Mouse (Mus musculus): ENCODE measurements around the gene Ryr1. TPM values are rescaled to one million over a fixed set of nuclear protein-coding genes. Genes with fewer than 3 reads are reported as not detected.

The Ryr1 gene
- polyA plus RNA-seq (2015; fragmentation: Nextera tagmentation; extraction: Ambion mirVana), result 2.3 and 3.3 TPM in 2 replicates

DNA sequence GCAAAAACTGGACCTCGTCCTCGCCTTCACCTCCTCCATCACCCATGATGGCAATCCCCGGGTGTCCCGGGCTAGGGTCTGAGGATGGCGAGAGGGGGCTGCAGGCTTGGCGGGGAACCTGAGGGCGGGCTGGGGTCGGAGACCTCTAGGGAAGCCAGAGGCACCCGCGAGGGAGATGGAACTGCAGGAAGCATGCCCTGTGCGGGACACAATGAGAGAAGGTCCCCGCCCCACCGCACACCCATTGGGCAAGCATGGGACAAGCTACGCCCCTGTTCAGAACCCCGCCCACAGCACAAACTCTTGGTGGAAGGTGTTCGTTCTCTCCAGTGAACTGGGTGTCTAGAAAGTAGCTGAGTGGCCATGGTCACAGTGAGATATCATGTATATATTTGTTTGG is at the start of gene Ryr1:
Gene Ryr1, minus strand, starts transcription at position 210 of the 400 bp plus-strand sequence.
- H3K4me2 ChIP-seq, result peak within 1 kb of the TSS; percentile 87
- H3K27me3 ChIP-seq, result no peaks in the 10 kb centered on the region
- H3K4me3 ChIP-seq, result peak within 1 kb of the TSS; percentile 49
- peak within 1 kb of the TSS; percentile 75 for H3K9ac ChIP-seq
- ATAC-seq (ENCODE audit: insufficient number of reproducible peaks, insufficient read depth, low FRiP score, low TSS enrichment, low read depth), result peak; percentile 77; the same call in 1 of the 2 replicates
- no peak within 1 kb of the TSS for H3K27ac ChIP-seq
- peaks cover 8% of the 10 kb centered on the region; the same call in 1 of the 2 replicates for H3K4me1 ChIP-seq
- no peaks in the 10 kb centered on the region for H3K36me3 ChIP-seq
- H3K9me3 ChIP-seq, result no peaks in the 10 kb centered on the region
- under 1% methylated on average over 16 of the region's 16 CpGs for WGBS

DNA sequence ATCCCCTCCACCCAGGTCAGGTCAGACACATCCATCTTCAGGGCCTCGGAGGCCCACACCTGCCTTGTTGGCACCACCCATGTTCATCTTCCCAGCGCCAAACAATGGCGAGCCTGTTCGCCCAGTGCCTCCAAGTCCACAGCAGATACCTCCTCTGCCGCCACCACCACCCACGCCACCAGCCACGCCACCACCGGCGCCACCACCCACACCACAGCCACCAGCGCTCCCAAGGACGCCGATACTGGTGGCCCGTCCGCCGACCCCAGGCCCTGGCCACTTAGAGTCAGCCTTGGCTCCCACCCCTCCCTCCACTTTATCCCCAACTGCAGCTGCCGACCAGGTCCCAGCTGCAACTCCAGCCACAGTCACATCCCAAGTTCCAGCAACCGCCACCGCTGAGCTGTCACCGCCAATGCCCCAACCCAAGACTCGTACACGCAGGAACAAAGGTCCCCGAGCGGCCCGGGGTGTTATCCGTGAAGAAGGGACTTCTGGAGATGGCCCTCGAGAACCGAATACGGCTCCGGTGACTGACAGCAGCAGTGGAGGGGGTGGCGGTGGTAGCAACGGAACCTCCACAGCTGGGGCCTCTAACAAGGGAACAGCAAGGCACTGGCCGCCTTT is 47.5 kb upstream of the Ryr1 start:
- Histone ChIP-seq H3K4me2 (peak overlapping the region; percentile 88; the same call in 1 of the 2 replicates), H3K9ac (no peak overlapping the region), H3K36me3 (peaks cover 46% of the 10 kb centered on the region), H3K27ac (no peak overlapping the region), H3K9me3 (no peaks in the 10 kb centered on the region), H3K27me3 (peaks cover 53% of the 10 kb centered on the region), H3K4me1 (peaks cover 41% of the 10 kb centered on the region), H3K4me3 (peak overlapping the region; percentile 68; the same call in 1 of the 2 replicates)
- no peak for ATAC-seq (ENCODE audit: insufficient number of reproducible peaks, insufficient read depth, low FRiP score, low TSS enrichment, low read depth)
- 36% methylated on average over 32 of the region's 32 CpGs for WGBS

DNA sequence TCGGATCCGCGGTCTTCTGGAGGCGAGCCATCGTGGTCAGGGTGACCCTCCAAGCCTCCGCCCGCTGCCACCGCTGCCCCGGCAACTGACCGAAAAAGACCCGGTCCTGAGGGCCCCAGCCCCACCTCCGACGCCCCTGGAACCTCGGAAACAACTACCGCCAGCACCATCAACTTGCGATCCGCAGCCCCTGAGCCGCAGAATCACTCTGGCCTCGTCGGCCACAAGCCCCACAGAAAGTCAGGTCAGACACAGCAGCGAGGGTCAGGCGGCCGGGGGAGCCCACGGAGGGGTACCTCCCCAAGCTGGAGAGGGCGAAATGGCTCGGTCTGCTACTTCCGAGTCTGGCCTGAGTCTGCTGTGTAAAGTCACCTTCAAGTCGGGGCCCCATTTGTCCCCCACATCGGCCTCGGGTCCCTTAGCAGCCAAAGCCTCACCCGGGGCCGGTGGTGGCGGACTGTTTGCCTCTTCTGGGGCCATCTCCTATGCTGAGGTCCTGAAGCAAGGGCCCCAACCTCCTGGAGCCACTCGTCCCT is 46.7 kb upstream of the Ryr1 start:
- Histone ChIP-seq H3K4me3 (peak overlapping the region; percentile 68), H3K27ac (no peak overlapping the region), H3K4me1 (peaks cover 41% of the 10 kb centered on the region), H3K4me2 (peak overlapping the region; percentile 88), H3K9me3 (no peaks in the 10 kb centered on the region), H3K36me3 (peaks cover 41% of the 10 kb centered on the region), H3K27me3 (peaks cover 53% of the 10 kb centered on the region), H3K9ac (peak overlapping the region; percentile 76)
- ATAC-seq (ENCODE audit: insufficient number of reproducible peaks, insufficient read depth, low FRiP score, low TSS enrichment, low read depth), result no peak
- WGBS, result 6% methylated on average over 34 of the region's 34 CpGs

DNA sequence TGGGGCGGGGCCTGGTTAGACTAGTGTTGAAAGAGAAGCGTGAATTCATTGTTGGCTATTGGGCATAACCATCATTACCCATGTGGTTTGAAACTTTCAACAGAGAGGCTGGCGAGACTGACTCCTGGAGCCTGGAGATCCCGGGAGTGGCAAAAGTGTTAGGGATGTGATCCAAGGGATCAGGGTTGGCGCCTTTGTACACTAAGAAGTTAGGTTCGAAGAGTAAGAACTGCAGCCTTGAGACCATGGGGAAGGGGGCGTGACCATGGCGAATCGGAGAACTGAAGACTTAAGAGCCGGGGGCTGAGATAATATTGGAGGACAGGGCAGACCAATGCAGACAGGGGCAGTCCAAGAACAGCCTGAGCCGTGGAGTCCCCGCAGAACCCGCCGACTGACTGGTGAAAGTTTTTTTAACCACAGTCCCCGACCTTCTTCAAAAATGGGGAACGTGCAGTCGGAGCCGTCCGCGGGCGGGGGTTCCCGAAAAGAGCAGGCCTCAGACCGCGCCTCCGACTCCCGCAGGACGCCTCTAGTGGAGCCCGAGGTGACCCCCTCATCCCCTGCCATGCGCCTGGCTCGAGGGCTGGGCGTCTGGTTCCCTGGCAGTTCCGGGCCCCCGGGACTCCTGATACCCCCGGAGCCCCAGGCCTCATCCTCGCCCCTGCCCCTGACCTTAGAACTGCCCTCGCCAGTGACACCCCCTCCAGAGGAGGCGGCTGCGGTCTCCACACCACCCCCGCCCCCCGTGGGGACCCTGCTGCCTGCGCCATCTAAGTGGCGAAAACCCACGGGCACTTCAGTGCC is 46.0 kb upstream of the Ryr1 start:
- Histone ChIP-seq H3K27me3 (peaks cover 53% of the 10 kb centered on the region), H3K4me2 (peak overlapping the region; percentile 88), H3K9me3 (no peaks in the 10 kb centered on the region), H3K27ac (0 out of 2 replicates have a peak overlapping the region, but pooled peaks have one; percentile 69), H3K4me1 (peaks cover 41% of the 10 kb centered on the region), H3K9ac (peak overlapping the region; percentile 76), H3K4me3 (peak overlapping the region; percentile 68), H3K36me3 (peaks cover 34% of the 10 kb centered on the region)
- no peak for ATAC-seq (ENCODE audit: insufficient number of reproducible peaks, insufficient read depth, low FRiP score, low TSS enrichment, low read depth)
- WGBS, result 1% methylated on average over 43 of the region's 43 CpGs

DNA sequence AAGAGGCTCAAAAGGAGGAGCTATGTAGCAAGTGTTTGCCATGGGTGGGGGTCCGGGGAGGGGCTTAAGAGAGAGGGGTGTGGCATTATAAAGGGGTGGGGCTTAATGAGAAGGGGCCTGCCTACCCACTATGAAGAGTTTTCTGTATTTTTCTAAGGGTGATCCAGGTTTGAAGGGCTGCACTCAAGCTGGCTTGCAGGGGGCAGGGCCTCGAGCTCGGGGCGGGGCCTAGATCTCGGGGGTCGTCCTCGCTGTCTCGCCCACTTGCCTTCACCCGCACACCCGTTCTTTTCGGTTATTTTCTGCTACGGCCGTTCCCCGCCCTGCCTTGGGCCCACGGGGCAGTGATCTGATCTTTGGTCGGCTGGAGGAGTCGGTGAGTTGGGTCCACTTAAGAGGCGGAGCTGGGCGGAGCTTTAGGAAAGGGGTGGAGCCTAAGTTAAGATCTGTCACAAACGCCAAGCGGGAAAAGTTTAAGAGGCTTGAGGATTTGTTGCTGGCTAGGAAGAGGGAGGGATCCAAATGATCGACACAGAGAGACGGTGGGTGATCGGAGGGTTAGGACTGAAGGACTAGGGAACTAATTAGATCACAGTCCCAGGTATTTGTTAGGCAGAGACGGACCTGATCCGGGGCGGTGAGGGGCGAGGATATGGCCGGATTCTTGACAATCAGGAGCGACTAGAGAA is 45.2 kb upstream of the Ryr1 start, which contains the start of the genes Ggn and Spred3:
Gene Ggn, plus strand, starts transcription at position 145 of the 689 bp plus-strand sequence.
Gene Spred3, minus strand, starts transcription at position 346 of the 689 bp plus-strand sequence.
- peak; percentile 39 for ATAC-seq (ENCODE audit: insufficient number of reproducible peaks, insufficient read depth, low FRiP score, low TSS enrichment, low read depth)
- no peaks in the 10 kb centered on the region for H3K9me3 ChIP-seq
- H3K27me3 ChIP-seq, result peaks cover 53% of the 10 kb centered on the region
- H3K36me3 ChIP-seq, result peaks cover 27% of the 10 kb centered on the region
- peaks cover 41% of the 10 kb centered on the region for H3K4me1 ChIP-seq
- H3K4me2 ChIP-seq, result peak within 1 kb of the TSS; percentile 88
- H3K27ac ChIP-seq, result peak within 1 kb of the TSS; percentile 69
- peak within 1 kb of the TSS; percentile 68 for H3K4me3 ChIP-seq
- under 1% methylated on average over 30 of the region's 30 CpGs for WGBS
- H3K9ac ChIP-seq, result peak within 1 kb of the TSS; percentile 76

DNA sequence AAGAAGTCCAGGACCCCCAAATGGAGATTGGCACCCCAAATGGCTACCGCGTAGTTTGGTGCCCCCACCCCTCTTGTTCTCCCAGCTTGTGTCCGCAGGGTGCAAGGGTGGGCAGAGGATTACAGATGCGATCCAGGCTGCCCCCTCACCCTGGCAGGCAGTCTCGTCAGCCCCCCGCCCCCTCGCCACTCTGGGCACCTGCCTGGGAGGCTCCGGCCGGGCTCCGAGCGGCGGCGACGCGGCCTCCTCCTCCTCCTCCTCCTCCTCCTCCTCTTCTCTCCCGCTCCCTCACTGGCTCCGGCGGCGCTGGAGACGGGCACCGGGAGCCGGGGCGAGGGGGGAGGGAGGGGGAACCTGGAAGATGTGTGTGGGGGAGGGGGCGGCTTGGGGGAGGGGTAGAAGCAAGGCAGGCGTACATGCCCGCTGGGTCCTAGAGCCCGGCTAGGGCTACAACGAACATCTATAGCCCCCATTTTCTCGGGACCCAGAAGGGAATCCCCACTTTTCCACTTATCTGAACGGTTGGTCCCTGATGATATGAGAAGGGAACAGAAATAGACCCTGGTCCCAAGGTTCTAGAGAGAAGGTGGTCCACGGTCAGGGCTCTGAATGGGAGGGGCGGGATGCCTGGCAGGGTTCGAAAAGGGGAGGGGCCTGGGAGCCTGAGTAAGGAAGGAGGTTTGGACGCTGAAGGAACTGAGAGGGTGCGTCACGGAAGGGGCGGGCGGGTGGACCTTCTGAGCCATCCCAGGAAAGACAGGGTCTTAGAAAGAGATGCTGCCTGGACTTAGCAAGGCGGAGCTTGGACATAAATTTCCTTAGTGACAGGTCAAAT is 44.5 kb upstream of the Ryr1 start:
- Histone ChIP-seq H3K27me3 (peaks cover 46% of the 10 kb centered on the region), H3K4me1 (peaks cover 41% of the 10 kb centered on the region), H3K9ac (peak overlapping the region; percentile 76), H3K36me3 (peaks cover 19% of the 10 kb centered on the region), H3K27ac (peak overlapping the region; percentile 69), H3K4me2 (peak overlapping the region; percentile 88), H3K4me3 (peak overlapping the region; percentile 68), H3K9me3 (no peaks in the 10 kb centered on the region)
- WGBS, result under 1% methylated on average over 25 of the region's 39 CpGs
- ATAC-seq (ENCODE audit: insufficient number of reproducible peaks, insufficient read depth, low FRiP score, low TSS enrichment, low read depth), result peak; percentile 70

DNA sequence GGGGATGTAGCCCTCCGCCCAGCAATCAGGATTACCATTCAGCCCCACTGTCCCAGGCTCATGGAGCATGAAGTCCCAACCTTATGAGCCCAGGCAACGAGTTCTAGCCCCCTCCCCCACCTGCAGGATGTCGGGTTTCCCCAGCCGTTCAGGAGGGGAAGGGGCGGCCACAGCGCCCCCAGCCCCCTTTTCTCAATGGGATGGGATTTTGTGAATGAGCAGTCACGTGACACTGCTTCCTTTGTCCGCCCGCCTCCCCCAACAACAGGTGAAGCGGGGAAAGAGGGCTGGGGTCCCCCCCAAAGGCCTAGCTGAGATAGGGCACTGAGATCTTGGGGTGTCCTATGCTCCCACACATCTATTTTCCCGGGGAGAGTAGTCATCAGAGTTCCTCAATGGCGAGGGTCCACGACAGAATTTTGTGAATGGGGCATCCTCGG is 43.8 kb upstream of the Ryr1 start:
- peaks cover 40% of the 10 kb centered on the region for H3K27me3 ChIP-seq

DNA sequence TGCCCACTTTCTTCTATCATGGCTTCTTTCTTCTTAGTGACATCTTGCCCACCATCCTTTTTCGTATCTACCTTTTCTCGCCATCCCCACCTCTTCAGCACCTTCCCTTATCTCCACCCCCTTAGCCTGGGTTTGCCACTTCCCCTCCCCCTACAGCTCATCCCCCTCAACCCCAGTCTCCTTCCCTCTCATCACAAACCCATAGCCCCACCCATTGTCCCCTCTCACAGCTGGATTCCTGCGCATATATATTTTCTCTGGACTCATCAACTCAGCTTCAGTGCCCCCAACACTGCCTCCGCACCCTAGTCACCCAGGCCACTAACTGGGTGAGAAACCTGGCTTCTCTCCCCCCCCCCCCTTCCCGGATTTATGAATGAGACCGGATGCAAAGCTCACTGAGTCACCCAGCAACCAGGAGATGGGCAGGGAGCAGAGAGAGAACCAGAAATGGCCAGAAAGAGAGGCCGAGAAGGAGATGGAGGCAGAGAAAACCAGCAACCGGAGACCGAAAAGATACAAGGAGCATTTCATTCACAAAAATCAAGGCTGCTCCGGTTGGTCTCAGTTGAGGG is 43.2 kb upstream of the Ryr1 start:
- H3K27ac ChIP-seq, result peak overlapping the region; percentile 69; the same call in 1 of the 2 replicates
- no peak for ATAC-seq (ENCODE audit: insufficient number of reproducible peaks, insufficient read depth, low FRiP score, low TSS enrichment, low read depth)

More for the DNA sequence above, 43.8 kb upstream of the Ryr1 start:
- no peaks in the 10 kb centered on the region for H3K9me3 ChIP-seq
- peaks cover 41% of the 10 kb centered on the region for H3K4me1 ChIP-seq
- peak overlapping the region; percentile 69 for H3K27ac ChIP-seq
- no peak for ATAC-seq (ENCODE audit: insufficient number of reproducible peaks, insufficient read depth, low FRiP score, low TSS enrichment, low read depth)
- H3K4me2 ChIP-seq, result peak overlapping the region; percentile 88
- H3K4me3 ChIP-seq, result peak overlapping the region; percentile 68
- WGBS, result 2% methylated on average over 14 of the region's 14 CpGs
- peak overlapping the region; percentile 76 for H3K9ac ChIP-seq
- H3K36me3 ChIP-seq, result peaks cover 13% of the 10 kb centered on the region

DNA sequence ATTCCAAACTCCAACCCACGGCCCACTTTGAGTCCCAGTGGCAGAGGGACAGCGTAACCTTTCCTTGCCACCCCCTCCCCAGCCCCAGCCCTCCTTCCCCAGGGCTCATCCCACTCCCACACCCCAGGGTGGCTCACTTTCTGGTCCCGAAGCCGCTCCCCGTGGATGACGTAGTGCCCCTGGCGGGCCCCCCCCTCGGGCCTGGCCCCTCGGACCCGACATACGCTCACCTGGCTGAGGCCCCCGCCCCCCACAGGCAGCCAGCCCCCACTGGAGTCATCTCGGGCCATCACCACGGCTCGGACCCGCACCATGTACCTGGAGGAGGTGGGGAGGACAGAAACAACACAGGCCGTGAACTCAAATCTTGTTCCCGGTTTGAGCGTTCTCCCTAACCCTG is 42.7 kb upstream of the Ryr1 start:
- Histone ChIP-seq H3K27ac (no peak overlapping the region), H3K4me1 (peaks cover 47% of the 10 kb centered on the region), H3K4me3 (peak overlapping the region; percentile 68), H3K4me2 (peak overlapping the region; percentile 88), H3K36me3 (peaks cover 1% of the 10 kb centered on the region; the same call in 1 of the 2 replicates), H3K9me3 (no peaks in the 10 kb centered on the region), H3K9ac (peak overlapping the region; percentile 76), H3K27me3 (peaks cover 28% of the 10 kb centered on the region)
- 17% methylated on average over 19 of the region's 19 CpGs for WGBS
- ATAC-seq (ENCODE audit: insufficient number of reproducible peaks, insufficient read depth, low FRiP score, low TSS enrichment, low read depth), result no peak

More for the DNA sequence above, 43.2 kb upstream of the Ryr1 start:
- Histone ChIP-seq H3K4me3 (peak overlapping the region; percentile 68), H3K9me3 (no peaks in the 10 kb centered on the region), H3K36me3 (peaks cover 7% of the 10 kb centered on the region), H3K4me2 (peak overlapping the region; percentile 88), H3K4me1 (peaks cover 42% of the 10 kb centered on the region), H3K27me3 (peaks cover 34% of the 10 kb centered on the region), H3K9ac (peak overlapping the region; percentile 76)
- WGBS, result 4% methylated on average over 10 of the region's 10 CpGs

Measured in embryonic facial prominence, embryonic 13.5 days (tissue).